Mouse (Mus musculus): ENCODE measurements at regions not wholly inside any gene's neighbourhood (a gene's known extent, or its start where the extent isn't known, plus 50 kb on each side); places are given as distances from the start of the nearest gene placed in this dataset.

DNA sequence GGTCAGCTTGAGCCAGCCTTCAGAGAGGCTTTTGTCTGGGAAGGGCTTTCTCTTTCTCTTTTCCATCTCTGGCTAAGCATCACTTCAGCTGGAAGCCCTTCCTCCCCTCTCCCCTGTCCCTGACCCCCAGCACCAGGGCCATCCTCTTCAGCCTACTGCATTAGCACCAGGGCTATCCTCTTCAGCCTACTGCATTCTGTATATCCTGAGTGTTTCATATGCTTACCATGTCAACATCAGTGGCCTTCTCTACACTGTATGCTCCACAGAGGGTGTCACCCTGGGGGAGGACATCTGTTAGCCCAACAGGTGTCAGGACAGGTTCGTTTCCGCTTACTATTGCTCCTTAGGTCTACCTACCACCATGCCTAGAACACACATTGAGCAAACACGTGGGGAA lies 282.5 kb downstream of the Rps24 start:
- DNase-seq (ENCODE audit: low read depth, low spot score), result no peak

DNA sequence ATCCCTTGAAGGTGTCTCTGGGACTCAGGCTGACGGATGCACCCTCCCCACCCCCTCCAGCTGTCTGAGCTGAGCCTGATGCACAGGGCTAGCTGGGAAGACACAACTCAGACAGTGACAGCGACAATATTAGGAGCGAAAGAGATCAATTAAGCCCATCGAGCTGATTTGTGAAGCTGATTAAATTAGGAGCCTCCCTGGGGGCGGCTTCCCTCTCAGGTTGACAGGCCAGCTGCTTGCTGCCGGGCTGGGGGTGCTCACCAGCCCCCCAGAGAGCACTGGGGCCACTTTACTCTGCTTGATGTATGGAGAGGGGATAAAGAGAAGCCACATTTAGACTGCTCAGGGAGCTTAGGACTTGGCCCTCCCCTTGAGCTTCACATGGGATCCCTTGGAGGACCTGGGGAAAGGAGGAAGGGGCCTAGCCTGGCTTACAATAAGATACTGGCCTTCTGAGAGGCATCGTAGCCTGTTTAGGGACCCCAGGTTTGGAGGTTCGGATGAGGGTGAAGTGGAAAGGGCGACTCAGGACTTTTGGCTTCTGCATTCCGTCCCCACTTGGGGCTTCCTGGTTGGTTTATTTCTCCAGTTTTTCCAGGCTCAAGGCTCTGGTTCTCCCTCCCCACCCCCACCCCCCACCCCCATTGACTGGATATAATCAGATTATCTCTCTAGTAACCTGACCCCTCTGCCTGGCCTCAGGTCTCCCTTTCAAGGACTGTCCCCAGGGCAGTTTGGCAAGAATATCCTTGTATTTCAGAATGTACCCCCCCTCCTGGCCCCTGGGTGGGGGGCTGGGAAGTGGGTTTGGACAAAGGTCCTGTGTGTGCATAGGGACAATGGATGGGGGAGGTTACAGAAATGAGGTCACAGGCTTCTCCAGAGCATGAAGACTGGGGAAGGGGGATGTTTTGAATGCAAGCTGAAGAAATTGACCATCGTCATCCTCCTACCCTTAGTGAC lies 283.4 kb downstream of the Rps24 start:
- DNase-seq (ENCODE audit: low read depth, low spot score), result peak; percentile 49

DNA sequence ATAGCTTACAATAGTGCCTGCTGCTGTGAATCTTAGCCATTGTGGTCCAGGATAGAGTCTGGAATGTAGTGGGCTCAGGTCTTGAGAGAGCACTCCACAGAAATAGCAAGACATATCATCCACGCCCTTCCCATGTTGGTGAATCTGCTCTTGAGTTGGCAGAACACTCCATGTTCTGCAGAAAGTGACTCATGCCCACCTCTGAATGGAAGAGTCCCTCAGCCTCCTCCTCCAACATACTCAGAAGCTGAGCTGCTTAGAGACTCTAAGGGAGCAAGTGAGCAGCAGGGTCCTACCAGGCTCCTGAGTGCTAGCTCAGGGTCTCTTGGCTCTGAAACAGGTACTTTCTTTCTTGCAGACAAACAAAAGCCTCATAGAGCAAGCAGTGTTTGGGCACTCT lies 284.7 kb downstream of the Rps24 start:
- no peak for DNase-seq (ENCODE audit: low read depth, low spot score)

DNA sequence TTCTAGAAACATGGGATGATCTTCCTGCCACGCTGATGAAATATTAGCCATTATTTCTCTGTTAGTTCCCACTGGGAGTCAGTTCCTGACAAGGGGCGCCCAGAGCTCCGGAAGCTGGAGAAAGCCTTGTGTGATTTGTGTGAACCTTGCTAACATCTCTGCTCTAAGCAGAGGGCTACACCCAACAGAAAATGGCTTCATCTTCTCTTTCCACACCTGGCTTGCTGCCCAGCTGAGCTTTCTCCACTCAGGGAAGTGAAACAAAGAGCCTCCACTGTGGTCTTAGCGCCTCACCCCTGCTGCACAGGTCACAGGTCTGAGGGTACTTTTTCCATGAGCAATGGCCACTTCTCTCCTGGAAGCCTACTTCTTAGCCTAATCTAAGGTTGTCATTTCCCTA lies 285.2 kb downstream of the Rps24 start:
- no peak for DNase-seq (ENCODE audit: low read depth, low spot score)

DNA sequence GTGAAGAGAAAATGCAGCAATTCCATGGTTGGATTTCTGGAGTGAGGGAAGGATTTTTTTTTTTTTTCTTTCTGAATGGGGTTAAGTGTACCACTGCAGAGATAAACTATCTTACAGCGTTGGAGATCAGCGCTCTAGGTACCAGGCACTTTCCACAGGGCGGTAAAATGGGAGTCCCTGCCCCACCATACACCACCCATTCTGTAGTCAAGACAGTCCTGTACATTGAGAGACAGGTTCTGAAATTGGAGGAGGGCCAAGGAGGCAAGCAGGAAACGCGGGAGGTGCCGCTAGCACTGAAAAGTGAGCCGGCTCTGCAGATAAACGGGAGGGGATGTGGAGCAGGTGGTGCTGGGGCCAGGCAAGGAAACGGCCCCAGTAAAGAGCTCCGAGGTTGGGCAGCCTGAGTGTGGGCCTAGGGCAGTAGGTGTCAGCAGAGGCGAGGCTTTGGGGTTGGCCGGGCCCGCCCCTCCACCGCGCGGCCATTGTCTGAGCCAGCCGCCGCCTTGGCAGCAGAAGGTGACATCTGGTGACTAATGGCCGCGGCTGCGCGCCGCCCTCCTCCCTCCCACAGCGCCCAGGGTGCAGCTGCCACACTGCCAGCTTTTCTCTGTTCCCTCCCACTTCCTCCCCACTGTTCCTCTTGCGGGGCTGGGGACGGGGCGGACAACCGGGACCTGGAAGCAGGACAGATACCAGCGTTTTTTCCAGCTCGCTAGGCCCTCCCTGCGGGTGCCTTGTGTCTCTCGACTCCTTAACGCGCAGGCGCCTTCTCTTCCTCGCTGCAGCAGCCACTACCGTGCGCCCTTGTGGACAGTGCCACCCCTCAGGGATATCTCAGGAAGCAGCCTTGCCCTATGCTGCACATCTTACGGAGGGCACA lies 292.1 kb downstream of the Rps24 start:
- DNase-seq (ENCODE audit: low read depth, low spot score), result peak; percentile 84

DNA sequence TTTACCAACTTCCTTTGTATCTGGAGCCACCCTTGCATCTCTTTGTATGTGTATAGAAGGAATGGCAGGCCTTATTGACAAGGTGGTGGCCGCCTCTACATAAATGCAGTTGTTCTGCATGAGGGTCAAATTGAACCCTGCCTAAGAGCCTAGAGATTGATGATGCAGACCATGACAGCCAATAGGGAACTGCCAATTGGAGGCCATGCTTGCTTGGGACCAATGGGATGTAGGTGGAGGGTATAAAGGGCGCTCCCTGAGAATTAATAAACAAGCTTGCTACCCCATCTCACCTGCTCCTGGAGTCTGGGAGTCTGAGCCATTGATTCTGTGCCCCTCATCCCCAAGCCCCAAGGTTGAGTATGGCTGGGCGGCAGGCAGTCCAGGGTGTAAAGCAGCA lies 294.7 kb downstream of the Rps24 start:
- no peak for DNase-seq (ENCODE audit: low read depth, low spot score)

DNA sequence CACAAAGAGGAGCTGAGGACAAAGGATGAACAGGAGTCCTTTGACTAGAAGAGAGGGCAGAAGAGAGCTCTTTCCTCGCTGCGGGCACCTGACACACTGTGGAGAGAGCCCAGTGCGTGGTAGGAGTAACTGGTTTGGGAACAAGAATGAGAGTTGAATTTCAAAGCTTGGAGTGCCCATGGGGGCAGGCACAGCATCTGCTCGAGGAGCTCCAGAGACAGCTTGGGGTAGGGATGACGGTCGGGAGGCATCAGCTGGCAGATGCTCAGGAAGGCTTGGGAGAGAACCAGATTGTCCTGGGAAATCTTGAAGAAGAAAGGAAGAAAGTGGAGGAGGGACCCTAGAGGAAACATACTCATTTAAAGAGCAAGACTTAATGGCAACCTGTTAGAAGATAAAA lies 297.0 kb downstream of the Rps24 start:
- no peak for DNase-seq (ENCODE audit: low read depth, low spot score)

DNA sequence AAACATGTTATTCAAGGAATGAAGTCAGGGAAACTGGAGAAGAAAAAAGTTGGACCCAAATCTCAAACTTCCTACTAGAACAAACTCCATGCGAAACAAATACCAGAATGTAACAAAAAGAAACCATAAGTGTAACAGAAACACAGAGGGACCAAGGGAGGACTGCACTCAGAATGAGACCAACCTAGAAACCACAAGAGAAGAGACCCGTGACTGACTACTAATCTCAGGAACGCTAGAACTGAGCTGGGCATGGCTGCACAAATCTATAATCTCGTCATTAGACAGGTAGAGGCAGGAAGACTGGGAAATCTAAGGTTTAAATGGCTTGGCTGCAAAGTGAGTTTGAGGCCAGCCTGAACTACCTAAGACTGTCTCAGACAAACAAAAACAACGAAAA lies 298.5 kb downstream of the Rps24 start:
- no peak for DNase-seq (ENCODE audit: low read depth, low spot score)

DNA sequence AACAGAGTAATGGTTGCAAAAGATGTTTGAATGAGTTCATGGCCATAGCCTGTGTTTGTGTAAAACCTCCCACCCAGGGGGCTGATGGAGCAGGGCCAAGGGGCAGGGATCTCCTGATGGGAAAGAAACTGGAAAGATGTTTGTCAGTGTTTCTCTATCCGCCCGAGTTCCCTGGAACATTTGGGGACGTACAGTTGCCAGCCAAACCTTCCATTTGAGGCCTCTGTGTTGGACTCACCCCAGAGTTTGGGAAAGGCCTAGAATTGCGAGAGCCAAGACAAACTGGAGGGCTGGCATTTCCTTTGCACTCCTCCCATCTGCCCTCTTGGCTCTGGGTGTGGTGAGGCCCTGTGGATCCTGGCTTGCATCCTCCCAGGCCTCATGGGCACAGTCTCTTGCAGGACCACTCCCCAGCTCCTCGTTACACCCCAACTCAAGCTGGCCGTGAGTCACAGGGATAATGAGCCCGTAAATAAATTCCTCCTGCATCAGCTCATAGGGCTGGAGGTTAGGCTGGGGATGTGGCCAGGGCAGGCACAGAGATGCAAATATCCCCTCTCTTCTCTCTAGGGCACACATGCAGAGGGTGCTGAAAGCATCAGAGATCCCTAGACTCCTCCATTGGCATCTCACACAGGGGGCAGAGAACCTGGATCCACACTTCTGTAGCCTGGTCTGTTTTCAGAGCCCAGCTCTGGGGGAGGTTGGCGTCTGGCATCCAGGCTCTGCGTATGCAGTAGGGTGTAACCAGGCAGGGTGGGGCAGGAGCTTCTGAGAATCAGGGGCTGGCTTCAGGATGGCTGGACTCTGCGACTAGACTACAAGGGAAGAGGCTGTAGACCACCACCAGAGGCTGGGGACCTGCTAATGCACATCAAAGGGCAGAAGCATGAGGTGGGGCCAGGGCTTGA lies 306.7 kb downstream of the Rps24 start:
- DNase-seq (ENCODE audit: low read depth, low spot score), result no peak

DNA sequence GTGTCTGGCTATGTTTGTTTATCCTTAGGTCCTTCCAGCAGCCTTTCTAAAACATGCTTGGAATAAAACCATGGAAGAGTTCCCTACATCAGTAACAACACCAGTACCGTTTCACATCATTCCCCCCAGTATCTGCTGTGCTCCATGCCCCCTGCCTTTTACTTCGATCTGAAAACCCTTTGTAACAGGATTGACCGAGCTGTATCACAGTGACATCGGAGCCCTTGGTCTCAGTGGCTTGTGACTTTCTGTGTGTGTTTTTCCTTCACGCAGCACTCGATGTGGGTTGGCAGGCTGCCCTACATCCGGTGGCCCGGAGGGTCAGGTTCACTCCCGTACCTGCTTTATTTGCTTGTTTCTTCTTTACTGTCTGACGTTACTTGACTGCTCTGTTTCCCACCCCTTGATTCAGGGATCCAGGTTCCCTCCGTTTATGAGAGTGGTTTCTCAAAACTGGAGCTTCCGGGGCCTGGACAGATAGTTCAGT lies 307.5 kb downstream of the Rps24 start:
- no peak for DNase-seq (ENCODE audit: low read depth, low spot score)

DNA sequence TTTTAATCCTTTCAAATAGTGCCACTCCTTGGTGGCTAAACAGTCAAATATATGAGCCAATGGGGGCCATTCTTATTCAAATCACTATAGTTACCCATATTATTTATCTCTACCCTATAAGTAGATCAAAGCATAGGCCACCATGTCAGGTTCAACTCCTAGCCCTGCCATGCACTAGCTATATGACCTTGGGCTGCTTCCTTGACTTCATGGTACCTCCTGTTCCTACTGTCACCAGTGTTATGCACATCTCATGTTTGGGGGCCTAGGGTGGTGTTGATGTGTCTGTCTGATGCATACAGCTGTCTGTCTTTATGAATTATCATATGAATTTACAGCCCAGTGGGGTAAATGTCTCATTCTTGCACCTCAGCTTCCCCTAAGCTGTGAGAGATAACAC lies 310.6 kb downstream of the Rps24 start:
- no peak for DNase-seq (ENCODE audit: low read depth, low spot score)

DNA sequence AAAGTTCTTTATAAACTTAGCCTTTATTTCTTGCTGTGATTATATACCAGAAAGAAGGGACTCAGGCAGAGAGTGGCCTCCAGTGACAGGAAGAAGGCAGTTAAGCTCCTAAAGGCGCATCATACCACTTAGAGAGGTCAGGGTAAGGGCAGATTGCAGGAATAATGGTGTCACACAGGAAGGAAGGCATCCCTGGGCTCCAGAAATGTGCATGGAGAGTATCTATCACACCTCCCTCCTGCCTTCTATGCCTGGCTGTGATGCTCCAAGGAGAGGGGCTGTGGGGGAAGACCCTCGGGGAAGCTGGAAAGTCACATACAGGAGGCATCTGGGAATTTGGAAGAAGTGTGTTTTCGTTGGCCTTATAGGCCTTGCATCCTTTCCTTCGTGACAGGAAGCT lies 311.1 kb downstream of the Rps24 start:
- no peak for DNase-seq (ENCODE audit: low read depth, low spot score)

DNA sequence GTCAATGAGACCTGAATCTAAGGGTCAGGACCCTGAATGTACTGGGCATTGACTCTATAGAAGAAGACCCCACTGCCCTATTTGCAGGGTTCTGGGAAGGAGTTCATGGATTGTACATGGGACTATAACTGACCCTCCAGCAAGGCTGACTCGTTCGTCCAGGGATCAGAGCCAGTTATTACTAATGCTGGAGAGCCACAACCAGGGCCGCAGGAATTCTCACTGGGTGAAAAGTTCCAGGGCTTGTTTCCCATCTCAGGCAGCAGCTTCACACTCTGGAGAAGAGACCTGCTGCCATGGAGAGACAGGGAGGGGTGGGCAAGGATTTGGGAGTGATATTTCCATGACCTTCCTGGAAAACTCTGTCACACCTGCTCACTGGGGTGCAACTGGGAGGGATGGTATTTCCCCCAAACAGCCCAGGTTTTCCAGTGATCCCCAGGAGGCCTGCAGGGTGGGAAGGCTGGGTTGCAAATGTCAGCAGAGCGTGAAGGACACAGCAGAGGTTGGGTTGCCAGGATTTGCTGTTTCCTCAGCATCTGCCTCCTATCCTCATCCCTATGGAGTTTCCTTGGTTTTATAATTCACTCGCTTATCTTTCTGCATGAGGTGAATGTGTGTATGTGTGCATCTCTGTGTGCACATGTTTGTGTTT lies 316.2 kb downstream of the Rps24 start:
- DNase-seq (ENCODE audit: low read depth, low spot score), result no peak

DNA sequence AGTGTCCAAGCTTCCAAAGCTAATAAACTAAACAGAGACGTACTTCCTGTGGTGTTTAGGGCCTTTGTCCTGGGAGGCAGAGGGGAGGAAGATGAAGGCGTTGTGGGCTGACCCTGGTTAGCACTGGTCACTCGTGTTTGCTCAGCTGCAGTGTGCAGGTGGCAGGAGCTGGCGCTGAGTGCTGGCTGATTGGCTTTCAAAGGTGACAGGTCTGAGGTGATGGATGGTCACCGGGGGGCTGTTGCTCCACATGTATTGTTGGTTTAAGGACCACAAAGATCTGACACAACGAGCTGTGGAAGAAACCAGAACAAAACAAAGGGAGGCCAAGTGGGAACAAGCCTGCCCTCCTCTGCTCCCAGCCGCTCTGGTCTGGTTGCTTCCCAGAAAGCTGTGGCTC lies 320.1 kb downstream of the Rps24 start:
- DNase-seq (ENCODE audit: low read depth, low spot score), result no peak

DNA sequence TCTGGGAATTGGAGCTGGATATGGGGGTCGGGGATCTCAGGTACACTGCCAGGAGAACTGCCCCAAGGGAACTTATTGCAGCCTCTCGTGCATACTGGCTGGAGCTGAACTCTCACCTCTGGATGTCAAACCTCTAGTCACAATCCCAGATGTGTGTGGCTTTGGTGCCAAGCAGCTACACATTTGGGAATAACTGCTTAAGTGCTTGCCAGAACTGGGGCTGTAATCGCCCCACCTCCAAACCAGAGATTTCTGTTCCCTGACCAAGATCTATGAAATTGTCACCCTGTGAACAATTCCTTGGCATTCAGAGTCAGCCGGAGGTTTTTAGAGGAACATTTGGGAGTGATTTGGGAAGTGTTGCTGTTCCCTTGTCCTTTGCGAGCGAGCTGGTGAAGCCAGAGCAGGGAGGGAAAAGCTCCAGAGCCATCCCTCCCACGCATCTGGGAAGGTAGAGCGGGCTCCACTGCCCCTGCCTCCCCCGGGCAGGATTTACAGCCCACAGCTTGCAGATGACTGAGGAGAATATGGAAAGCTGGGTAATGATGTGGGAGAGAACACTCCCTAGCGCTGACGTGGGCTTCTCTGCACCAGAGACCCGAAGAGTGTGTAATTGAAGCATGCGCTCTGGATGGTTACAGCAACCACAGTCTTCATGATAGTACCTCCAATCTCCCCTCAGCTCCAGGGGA lies 336.1 kb downstream of the Rps24 start:
- DNase-seq (ENCODE audit: low read depth, low spot score), result no peak

DNA sequence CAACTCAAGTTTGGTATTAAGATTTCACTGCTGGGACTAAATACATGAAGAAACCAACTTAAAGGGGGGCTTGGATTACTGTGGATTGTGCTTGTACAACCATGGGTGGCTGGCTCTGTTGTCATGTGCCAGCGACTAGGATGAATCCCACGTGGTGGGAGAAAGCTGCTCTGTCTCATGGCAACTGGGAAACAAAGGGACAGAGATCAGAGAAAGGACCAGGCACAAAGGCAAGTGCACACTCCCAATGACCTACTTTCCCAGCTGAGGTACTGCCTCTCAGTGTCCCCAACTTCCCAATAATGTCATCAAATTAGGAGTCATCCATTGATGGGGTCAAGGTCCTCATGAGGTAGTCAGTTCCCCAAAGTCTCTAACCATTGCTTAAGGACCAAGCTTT lies 337.4 kb downstream of the Rps24 start:
- DNase-seq (ENCODE audit: low read depth, low spot score), result no peak

DNA sequence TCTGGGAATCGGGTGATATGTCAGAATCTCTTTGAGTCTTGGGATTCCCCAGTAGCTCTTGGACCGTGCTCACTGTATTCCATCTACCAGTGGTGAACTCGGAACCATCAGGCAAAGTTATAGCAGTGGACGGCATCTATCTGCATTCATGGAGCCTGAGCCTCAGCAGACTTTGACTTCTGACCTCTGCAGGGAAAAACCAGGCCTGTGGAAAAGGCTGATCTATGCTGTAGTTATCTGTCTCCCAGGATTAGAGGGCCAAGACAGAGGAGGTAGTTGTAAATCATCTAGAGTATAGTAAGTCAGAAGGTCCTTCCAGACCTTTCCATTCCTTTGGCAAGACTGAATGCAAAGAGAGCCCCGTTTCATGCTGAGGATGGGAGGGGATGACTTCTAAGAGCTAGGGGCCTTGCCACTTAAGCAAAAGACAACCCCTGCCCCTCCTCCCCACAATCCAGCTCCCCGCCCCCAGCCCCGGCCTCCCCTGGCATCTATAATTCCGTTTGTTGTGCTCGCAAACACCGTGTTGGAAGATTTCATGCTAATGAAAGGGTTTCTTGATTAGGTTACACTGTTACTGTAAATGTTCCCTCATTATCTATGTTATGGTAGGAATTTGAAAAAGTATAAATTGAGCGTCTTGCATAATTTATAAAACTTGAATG lies 338.9 kb downstream of the Rps24 start:
- no peak for DNase-seq (ENCODE audit: low read depth, low spot score)

DNA sequence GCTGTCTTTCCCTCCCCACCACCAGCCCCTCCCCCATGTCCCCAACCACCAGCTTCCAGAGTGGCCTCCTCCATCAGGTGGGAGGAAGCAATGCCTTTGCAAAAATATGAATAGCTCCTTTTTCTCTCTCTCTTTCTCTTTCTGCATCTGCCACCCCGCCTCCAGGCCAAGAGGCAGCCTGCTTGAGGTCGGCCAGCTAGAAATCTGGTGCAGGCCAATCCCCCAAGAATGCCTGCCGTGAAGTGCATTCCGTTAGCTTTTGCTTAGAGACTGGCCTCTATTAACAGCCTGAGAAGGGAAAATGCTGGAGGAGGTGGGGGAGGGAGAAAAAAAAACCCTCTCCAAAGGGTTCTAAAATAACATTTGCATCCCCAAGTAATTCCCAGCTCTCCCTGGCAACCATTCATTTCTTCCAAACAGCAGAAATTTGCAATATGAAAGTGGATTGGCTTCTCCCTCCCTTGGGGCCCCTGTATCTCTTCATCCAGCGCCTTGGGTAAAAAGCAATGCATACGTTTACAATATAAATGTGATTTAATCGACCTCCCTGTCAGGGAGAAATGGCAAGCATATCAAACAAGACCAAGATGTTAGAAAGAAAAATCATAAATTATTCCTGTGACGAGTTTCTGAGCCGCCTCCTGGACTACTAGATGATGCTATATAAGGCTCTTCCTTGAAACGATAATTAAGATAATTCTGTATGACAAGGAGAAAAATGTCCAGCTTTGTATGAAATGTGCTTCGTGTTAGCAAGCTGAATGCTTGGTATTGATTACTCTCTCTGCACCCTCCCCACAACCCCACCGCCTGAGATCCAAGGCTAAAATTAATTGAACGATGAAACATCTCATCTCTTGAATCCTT lies 339.8 kb downstream of the Rps24 start:
- DNase-seq (ENCODE audit: low read depth, low spot score), result no peak
